Mouse (Mus musculus) retina, adult 2 months (tissue): ENCODE measurements around the gene Edil3.

ENCODE experiments used
- DNase-seq: peaks from one replicate; pipeline ENCODE4 v3.0.0-alpha.2; 2012; ENCODE audit warnings: low read depth, low spot score

Edil3 gene

DNA sequence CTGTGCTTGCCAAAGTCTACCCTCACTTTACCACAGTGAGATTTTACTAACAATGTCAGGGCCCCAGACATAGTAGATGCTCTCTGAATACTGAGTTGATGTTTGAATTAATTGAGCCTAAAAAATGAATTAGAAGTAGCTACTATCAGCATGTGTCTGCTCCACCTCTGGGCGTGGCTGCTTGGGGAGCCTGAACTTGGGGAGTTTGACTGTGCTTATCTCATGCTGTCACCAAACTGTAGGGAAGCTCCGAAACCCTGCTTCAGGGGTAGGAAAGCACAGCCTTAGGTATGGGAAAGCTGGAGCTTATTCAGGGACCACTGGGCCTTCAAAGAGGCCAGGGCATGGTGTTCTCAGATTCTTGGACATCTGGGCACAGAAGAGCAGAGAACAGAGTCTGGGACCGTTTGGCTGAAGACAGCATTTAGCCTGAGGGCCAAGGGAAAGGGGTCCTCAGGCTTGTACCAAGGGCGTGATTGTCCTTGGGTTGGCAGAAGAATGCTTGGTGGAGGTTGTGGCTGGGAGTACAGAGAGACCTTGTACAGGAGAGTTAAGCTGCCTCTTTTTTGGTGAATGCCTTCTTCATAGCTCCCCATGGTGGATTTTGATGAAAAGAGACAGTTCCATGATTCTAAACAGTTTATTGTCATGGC is 432.8 kb downstream of the Edil3 start:
- no peak for DNase-seq

DNA sequence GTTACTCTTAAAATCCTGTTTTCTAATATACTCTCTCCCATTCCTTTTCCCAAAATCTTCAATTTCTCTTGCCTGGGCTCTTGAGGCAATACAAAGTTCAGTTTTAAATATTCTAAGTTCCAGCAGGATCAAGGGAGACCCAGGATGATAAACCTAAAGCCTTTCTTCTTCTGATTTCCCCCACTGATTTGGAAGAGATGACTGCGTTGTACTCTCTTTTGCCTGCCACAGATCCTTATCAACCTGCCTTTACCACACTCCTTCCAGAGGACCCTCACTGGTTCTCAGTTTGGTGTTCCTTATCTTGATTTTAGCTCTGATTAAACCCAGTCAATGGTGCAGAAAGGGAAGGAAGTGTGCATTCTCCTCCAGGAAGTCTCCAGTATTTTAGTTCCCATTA is 435.6 kb downstream of the Edil3 start:
- DNase-seq = no peak

DNA sequence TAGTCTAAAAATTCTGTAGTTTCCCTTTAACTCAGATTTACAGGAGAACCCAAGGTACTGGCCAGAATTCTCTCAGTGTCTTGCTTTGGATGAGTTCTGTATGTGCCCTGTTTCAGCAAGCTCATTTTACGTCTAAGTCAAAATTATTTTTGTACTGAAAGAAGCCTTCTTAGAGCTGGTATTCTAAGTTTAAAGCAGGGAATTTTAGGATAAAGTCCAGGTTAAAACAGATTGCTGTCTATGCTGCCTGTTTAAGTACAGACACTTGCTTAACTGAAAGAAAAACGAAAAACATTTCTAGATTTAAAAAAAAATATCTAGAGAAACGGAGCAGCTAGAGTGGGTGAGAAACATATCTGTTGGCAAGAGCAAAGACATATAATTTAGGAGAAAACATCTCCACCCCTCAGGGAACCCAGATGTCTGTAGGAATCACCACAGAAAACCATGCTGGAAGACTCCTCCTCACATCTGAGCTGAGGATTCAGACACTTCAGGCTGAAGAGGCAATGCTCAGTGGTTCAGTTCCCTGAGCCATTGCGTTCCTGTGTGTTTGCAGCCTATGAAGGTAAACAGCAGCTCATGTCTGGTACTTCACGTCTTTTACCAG is 465.5 kb downstream of the Edil3 start:
- no peak for DNase-seq

DNA sequence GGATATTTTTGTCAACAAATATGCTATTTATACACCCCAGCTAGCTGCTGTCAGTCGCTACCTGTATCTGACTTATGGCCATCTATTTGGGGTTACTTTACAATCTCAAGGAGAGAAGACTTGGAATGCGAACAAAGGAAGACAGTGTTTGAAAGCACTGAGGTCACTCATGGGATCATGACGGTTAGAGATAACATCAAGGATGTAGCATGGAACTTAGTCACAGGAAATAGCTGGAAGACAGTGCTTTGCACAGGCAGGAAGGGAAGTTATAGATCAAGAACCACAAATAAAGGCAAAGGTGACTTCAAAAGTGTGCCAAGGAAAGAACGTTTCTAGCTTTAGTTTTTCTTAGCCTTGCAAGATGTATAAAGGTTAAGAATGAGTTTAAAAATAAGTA is 466.9 kb downstream of the Edil3 start:
- no peak for DNase-seq

DNA sequence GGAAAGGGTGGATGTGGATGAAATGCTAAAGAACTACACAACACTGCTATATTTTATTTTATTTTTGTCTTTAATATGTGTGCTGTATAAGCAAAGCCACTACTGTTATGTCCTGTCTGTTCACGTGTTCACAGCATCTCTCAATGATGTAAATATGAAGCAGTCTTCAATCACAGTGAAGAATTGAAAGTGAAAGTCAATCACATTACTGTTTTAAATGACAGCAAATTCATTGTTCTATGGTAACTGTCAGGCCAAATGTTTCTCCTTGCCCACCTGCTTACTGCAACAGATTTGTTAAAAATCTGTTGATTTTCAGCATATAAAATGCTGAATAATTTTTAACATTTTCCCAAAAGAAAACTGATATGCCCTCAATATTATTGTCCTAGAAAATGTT is 499.9 kb downstream of the Edil3 start:
- DNase-seq = no peak

DNA sequence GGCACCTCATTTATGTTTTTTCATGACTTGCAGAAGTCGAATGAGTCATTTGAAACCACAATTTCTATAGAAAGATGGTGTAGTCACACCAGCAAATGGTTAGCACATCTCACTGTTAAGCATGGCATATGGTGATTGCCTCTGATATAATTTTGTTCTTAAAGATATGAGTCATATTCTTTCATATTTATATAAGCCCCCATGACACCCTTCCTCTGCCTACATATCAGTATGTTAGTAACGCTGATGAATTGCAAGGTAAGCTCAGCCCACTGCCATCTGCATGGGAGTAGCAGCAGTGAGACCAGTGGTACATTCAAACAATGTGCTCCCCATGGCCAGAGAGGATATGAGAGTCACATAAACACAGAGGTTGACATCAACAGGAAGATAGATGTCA is 503.0 kb downstream of the Edil3 start:
- DNase-seq = no peak

DNA sequence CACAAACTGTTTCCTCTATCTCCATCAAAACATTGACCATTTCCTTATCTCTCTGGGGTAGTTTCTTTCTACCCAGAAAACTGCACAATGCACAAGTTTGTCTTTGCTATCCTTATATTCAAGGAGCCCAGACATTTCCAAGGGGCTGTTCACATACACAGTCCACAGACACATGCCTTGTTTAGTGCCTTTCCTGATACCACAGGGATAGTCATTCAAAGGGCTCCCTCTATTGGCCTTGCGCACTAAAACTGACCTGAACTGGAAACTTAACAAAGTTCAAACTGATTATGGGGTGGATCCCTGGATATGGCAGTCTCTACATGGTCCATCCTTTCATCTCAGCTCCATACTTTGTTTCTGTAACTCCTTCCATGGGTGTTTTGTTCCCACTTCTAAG is 513.2 kb downstream of the Edil3 start:
- no peak for DNase-seq

DNA sequence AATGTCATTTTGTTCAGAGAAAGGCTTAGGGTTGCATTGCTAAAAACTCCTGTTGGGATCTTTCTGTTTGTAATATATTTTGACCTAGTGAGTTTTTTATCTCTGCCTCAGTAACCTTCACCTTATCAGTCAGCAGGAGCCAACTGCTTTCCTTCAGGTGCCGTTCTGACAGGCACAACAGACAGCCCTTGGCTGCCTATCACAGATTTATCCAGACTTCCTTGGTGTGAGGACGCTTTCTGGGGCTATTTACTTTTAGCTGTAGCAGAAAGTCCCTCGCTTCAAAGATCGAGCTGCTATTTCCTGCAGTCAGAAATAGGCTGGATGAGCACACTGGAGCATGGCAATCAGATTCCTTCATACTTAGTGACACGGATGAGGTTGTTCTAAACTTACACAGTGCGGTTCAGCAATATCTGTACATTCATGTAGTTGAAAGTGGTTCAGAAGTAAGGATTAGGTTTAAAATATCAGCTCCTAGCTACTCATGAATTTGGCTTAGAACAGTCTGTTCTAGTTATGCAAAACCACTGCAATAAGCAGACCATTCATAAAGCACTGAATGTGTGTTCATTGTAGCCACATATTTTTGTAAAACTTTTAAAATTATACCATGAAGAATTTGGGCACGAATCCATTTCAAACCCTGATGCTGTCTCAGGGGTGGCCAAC is 514.8 kb downstream of the Edil3 start:
- no peak for DNase-seq

DNA sequence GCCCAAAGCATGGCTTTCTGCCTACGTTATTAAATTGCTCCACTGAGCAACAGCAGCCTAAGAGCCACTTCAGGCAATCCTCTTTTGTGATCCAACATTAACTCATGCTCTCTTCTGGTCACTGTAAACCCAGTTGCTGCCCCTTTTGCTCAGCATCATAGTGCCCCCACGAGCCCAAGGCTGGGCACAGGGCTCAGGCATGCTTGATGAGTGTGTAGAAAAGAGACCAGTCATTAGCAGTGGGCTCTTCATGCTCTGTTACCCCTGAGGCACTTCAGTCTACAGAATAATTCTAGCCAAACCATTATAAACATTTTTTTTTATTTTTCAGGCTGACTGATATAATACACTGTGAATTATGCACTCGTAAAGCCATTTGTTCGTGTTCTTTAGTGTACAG is 517.8 kb downstream of the Edil3 start:
- DNase-seq = no peak

DNA sequence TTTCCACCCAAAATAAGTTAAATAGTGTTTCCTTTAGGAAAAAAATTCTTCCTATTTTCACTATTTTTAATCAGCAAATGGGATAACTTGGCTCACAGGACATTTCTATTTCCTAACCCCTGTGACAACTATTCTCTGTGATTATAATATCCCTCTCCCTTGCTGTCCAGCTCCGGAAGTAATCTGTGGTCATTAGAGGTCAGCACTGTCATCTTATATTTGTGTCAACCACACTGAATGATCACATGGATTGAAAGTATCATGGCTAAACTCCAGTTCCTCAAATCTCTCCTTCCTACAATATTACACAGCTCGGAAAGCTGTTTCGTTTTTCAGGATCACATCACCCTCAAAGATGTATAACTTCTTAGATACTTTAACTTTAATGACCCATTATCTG is 518.5 kb downstream of the Edil3 start:
- DNase-seq = no peak

DNA sequence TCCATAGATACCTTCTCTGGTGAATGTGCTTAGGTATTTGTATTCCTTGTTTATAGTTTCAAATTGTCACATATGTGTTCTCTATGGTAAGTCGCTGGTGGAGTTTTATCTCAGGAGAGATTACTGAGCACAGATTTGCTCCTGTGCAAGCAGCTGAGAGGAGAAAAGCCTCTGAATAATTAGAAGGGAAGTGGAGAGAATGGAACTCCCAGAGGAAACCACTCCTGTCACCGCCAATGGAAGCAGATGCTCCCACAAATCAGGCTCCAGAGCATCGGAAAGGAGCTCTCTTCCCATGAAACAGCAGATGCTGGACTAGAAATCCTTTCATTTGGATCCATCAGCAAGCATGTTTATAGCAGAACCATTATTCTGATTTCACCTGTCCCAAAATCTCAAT is 534.0 kb downstream of the Edil3 start:
- DNase-seq = no peak

DNA sequence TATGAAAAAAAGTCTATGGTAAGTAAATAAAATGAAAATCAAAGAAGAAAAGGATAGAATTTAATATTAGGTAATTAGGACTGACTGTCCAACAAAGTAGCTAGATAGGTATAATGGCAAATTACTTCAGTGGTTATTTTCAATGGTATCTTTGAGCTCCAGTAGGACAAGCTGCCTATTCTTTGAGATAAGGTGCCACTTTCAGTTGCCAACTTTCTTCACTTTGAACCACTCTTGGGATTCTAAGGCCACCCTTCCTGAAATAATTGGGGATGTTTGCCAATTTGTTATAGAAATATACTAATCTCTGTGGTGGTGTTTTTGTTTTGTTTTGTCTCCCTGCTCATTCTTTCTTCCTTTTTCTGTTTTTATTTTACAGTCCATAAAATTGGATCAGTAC is 537.1 kb downstream of the Edil3 start:
- no peak for DNase-seq

DNA sequence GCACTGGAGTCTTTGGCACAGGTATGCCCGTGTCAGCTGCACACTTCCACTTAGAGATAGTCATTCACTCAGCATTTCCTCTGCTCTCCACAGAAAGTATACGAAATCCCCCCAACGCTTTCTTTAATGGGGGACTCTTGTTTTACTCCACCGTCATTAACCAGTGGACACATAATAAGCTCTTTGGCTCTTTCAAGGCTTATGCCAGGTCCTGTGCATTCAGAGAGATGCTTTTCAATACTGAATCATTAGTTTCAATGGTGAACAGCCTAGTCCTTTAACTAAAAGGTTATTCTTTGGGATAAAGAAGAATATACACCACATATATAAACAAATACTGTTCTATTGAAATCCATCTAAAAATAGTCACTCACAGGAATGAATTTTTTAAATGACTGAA is 541.0 kb downstream of the Edil3 start:
- no peak for DNase-seq

DNA sequence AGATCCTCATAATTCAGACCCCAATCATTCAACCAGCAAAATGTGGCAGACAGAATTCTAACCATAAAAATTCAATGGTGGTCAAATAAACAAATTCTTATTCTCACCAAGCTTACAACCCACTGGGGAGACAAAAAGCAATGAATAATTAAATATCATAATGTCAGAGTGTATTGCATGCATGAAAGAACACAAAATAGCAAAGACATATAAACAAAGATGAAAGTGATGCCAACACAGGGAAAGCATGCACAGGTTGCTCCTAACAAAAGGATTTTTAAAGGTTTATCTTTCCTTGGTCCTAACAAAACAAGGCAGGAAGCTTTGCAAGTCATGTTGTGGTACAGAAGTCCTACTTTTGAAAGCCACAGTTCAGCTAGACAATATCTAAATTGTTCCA is 550.0 kb downstream of the Edil3 start:
- DNase-seq = no peak

DNA sequence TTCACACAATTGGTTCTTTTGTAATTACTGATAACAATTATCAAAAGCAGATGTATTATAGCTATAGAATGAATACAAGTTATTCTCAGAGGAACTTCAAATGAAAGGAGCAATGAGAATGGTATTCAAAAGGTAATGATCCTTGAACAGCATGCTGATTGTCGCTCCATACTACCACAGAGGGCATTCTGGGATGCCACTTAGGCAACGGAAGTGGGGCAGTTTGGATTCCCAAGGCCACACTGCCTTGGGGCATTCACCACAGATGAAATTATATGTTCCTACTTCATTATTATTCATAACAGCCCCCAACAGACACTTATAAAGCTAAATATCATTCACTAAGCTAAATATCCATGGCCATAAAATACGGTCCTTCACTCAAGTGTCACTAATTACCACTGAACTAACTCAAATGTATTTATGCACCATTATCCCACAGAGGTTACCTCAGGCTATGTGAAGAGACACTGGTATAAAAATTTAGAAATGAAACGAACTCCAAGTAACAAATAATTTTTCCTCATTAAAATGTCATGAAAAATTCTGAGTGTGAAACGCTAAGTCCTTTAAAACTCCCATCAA is 550.5 kb downstream of the Edil3 start:
- DNase-seq = no peak
